Mouse (Mus musculus) kidney, postnatal 0 days (tissue): Measurements from ENCODE around the gene Tmem119. TPM values are rescaled to one million over a fixed set of nuclear protein-coding genes. Genes with fewer than 3 reads are reported as not detected.

Experiments used
- ATAC-seq: fragments of 200-750 bp; cut with Nextera tagmentation; replicated peaks from 2 replicates; pipeline ENCODE4 v1.8.0; 2017; ENCODE audit warnings: low read depth, moderate number of reproducible peaks, moderate TSS enrichment, moderate library complexity; ENCODE audit not compliant: low FRiP score
- DNase-seq: peaks from one replicate; pipeline ENCODE4 v3.0.0-alpha.2; 2016; ENCODE audit warnings: low spot score
- H3K27ac ChIP-seq: fragments of 300-500 bp; sonication (generic); 2 replicates; pipeline ENCODE4 v1.5.1; 2014; ENCODE audit warnings: mild to moderate bottlenecking
- H3K27me3 ChIP-seq: fragments of 300-500 bp; sonication (generic); 2 replicates; pipeline ENCODE4 v1.6.1; 2014; ENCODE audit warnings: low read length, mixed read lengths; ENCODE audit not compliant: insufficient read depth
- H3K36me3 ChIP-seq: fragments of 300-500 bp; sonication (generic); 2 replicates; pipeline ENCODE4 v1.6.1; 2014; ENCODE audit warnings: low read length, mixed read lengths; ENCODE audit not compliant: insufficient read depth
- H3K4me1 ChIP-seq: fragments of 300-500 bp; sonication (generic); replicated peaks from 2 replicates; pipeline ENCODE4 v1.6.1; 2014; ENCODE audit warnings: antibody characterized with exemption, low read length, mixed read lengths; ENCODE audit not compliant: insufficient read depth
- H3K4me2 ChIP-seq: fragments of 300-500 bp; sonication (generic); 2 replicates; pipeline ENCODE4 v1.6.1; 2014; ENCODE audit warnings: mild to moderate bottlenecking, low read length, moderate library complexity, mixed read lengths
- H3K4me3 ChIP-seq: fragments of 300-500 bp; sonication (generic); replicated peaks from 2 replicates; pipeline ENCODE4 v1.5.1; 2014; ENCODE audit warnings: low read depth, low read length
- H3K9ac ChIP-seq: fragments of 300-500 bp; sonication (generic); 2 replicates; pipeline ENCODE4 v1.6.1; 2014; ENCODE audit warnings: low read depth, low read length
- H3K9me3 ChIP-seq: fragments of 300-500 bp; sonication (generic); replicated peaks from 2 replicates; pipeline ENCODE4 v1.6.1; 2016; ENCODE audit warnings: low read length, inconsistent platforms, mixed read lengths
- CTCF ChIP-seq: IDR thresholded peaks from 2 replicates; pipeline ENCODE4 v1.5.1; 2016; ENCODE audit warnings: antibody characterized with exemption, low read depth, mild to moderate bottlenecking, moderate library complexity
- WGBS: fragments of 180-500 bp; shearing (Covaris S2); extraction: QIAGEN DNeasy Blood & Tissue Kit; methylation state at CpG from one replicate; pipeline ENCODE4 v1.1.7; 2014; 5-methylcytosine and 5-hydroxymethylcytosine counted together
- polyA plus RNA-seq: library from polyadenylated mRNA; unstranded; fragments of >200 nt; fragmentation: Nextera tagmentation; extraction: Ambion mirVana; gene quantifications from 2 replicates; pipeline ENCODE4 v1.2.1, GENCODE M21; 2015

Gene Tmem119
- polyA plus RNA-seq, 1 experiment from 2014 or later = 37.3 TPM

- no peak overlapping the region for H3K9ac ChIP-seq
- no peak for TF ChIP-seq CTCF
- H3K9me3 ChIP-seq = no peaks in the 10 kb centered on the region
- H3K36me3 ChIP-seq = no peaks in the 10 kb centered on the region
- H3K27ac ChIP-seq = no peak overlapping the region
- no peak overlapping the region for H3K4me2 ChIP-seq
- WGBS = 78% methylated on average over 7 of the region's 7 CpGs
- H3K4me1 ChIP-seq = no peaks in the 10 kb centered on the region
- H3K4me3 ChIP-seq = no peak overlapping the region
- no peaks in the 10 kb centered on the region for H3K27me3 ChIP-seq
- ATAC-seq = no peak
- no peak for DNase-seq
These were observed 25.2 kb upstream of the Tmem119 start for GRCm38 (mm10) chr5:113825558-113825957.

- no peaks in the 10 kb centered on the region for H3K27me3 ChIP-seq
- 87% methylated on average over 4 of the region's 4 CpGs for WGBS
- no peak for DNase-seq
- H3K4me2 ChIP-seq = no peak overlapping the region
- no peaks in the 10 kb centered on the region for H3K4me1 ChIP-seq
- no peaks in the 10 kb centered on the region for H3K9me3 ChIP-seq
- no peak for ATAC-seq
- no peaks in the 10 kb centered on the region for H3K36me3 ChIP-seq
- H3K9ac ChIP-seq = no peak overlapping the region
- no peak for TF ChIP-seq CTCF
- H3K27ac ChIP-seq = no peak overlapping the region
- no peak overlapping the region for H3K4me3 ChIP-seq
These were observed 23.9 kb upstream of the Tmem119 start for GRCm38 (mm10) chr5:113824228-113824627.

GRCm38 (mm10) chr5:113818572-113818971 is 18.3 kb upstream of the Tmem119 start:
- Histone ChIP-seq H3K4me2 (no peak overlapping the region), H3K9me3 (no peaks in the 10 kb centered on the region), H3K27ac (no peak overlapping the region), H3K4me3 (no peak overlapping the region), H3K9ac (no peak overlapping the region), H3K4me1 (no peaks in the 10 kb centered on the region), H3K27me3 (0 out of 2 replicates have a peak, but pooled peaks cover 3% of the 10 kb centered on the region), H3K36me3 (no peaks in the 10 kb centered on the region)
- ATAC-seq = no peak
- 52% methylated on average over 14 of the region's 14 CpGs for WGBS
- no peak for TF ChIP-seq CTCF
- no peak for DNase-seq

DNA sequence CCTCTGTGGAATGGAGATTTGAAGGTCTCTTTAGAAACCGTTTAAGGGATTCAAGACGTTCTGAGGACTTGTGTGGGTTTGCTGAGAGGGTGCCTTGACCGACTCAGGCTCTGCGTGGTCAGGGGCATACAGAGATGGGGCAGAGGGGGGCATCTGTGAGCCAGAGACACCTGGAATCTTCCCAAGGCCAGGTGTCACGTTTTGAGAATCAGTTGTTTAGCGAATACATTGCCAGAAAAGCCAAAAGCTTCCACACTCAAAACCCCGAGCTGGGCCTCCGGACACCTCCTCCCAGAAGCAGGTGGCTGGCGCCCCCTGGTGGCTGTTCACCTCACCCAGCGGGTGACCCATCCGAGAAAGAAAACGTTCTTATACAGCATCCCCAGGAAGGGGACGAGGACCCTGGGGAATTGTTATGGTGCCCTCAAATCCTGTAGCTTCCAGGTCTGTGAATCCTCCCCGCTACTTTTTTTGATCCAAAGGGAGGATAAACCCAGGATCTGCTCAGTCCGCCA is 15.4 kb upstream of the Tmem119 start:
- no peaks in the 10 kb centered on the region for H3K4me1 ChIP-seq
- WGBS = 11% methylated on average over 14 of the region's 15 CpGs
- TF ChIP-seq CTCF = peak; percentile 92
- H3K9ac ChIP-seq = no peak overlapping the region
- H3K9me3 ChIP-seq = no peaks in the 10 kb centered on the region
- no peak overlapping the region for H3K4me3 ChIP-seq
- no peak for ATAC-seq
- H3K27ac ChIP-seq = no peak overlapping the region
- H3K36me3 ChIP-seq = no peaks in the 10 kb centered on the region
- 0 out of 2 replicates have a peak, but pooled peaks cover 3% of the 10 kb centered on the region for H3K27me3 ChIP-seq
- DNase-seq = peak; percentile 88
- no peak overlapping the region for H3K4me2 ChIP-seq

DNA sequence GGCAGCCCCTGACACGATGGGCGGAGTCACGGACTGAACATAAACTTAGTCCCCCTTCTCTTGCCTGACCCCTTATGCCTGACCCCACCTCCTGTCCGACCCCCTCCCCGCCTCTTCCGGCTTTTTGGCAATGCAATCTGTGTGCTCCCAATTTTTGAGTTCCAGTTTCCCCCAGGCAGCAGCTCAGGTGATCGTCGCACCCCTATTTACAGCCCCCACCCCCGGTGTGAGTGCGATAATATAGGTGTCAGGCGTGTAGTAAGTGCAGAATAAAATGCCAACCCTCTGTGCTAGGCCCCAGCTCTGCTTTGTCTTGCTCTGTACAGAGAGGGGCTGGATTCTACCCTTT is 14.7 kb upstream of the Tmem119 start:
- H3K4me3 ChIP-seq = no peak overlapping the region
- no peak for DNase-seq
- TF ChIP-seq CTCF = no peak
- no peak overlapping the region for H3K4me2 ChIP-seq
- H3K27ac ChIP-seq = no peak overlapping the region
- WGBS = 53% methylated on average over 11 of the region's 11 CpGs
- no peaks in the 10 kb centered on the region for H3K4me1 ChIP-seq
- no peaks in the 10 kb centered on the region for H3K36me3 ChIP-seq
- ATAC-seq = no peak
- no peaks in the 10 kb centered on the region for H3K9me3 ChIP-seq
- H3K9ac ChIP-seq = no peak overlapping the region
- H3K27me3 ChIP-seq = 0 out of 2 replicates have a peak, but pooled peaks cover 3% of the 10 kb centered on the region

- no peak overlapping the region for H3K9ac ChIP-seq
- no peak for ATAC-seq
- 0 out of 2 replicates have a peak, but pooled peaks cover 3% of the 10 kb centered on the region for H3K27me3 ChIP-seq
- 30% methylated on average over 27 of the region's 27 CpGs for WGBS
- TF ChIP-seq CTCF = no peak
- DNase-seq = no peak
- no peak overlapping the region for H3K27ac ChIP-seq
- no peaks in the 10 kb centered on the region for H3K4me1 ChIP-seq
- H3K9me3 ChIP-seq = no peaks in the 10 kb centered on the region
- no peak overlapping the region for H3K4me2 ChIP-seq
- no peak overlapping the region for H3K4me3 ChIP-seq
- H3K36me3 ChIP-seq = no peaks in the 10 kb centered on the region
These were observed 14.1 kb upstream of the Tmem119 start for GRCm38 (mm10) chr5:113814111-113815040.
